Mouse (Mus musculus): Measurements from ENCODE around the gene Pdss2.

Gene Pdss2

DNA sequence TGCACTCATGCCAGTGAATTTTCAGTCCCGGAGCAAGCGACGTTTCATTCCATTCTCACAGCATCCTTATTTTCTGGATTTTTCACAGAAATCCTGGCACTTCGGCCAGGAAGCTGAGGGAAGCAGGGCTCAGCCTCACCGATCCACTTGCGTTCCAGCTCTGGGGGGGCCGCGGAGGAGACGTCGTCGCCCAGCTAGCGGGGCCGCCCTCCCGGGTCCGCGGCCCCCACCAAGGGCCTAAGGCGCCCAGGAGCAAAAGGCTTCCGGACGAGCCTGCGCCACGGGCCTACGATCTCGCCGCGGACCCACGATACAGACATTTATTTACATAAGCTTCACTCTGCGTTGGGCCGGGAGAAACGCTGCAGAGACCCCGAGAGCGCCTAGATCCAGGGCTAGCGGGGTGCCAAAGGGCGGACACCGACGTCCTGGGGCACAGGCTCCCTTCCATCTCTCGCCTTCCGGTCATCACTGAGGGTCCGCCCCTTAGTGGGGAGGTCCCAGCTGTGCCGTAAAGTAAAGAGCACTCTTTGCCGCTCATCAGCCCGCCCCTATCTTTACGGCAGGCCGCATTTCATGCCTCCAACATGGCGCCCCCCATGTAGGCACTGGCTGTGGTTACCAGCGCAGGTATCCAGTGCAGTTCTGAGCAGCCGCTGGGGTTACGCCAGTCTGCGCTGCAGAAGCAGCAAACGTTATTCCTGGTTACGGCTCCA, at the start of gene Pdss2:
Gene Pdss2 (plus strand): TSS at position 577 of the 716 bp plus-strand sequence.
- DNase-seq: peak; percentile 96

DNA sequence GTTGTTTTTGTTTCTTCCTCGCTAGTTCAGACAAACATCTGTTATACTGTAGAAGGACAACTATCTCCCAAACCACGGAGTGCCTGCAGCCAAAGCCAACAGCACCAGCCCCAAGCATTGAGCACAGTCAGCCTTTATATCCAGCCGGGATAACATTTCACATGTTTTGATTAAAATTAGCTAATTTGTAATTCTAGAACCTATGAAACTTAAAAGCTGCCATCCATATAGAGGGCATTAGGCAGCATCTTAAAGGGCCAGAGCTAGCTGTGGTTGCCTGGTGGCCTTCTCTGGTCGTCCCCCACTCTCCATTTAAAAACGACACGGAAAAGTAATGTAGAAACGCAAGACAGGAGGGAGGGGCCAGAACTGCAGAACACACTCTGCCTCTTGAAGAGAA, 49.2 kb upstream of the Pdss2 start:
- no peak for DNase-seq

DNA sequence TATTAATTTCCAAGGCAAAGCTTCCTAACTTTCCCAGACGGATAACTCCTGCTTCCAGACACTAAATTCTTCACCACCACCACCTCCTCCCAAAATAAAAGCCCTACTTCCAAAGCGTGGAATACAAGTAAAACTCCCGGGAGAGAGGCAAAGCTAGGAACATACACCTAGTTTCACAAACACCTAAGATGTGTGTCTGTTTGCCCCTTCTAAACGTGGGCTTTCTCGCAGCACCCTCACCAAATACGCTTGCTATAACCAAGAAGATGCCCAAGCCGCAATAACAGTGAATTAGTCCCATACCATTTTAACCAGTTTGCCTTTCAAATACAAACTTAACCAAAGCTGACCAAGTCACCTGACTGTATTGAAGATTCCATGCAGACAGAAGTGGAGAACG, 48.7 kb upstream of the Pdss2 start:
- no peak for DNase-seq

DNA sequence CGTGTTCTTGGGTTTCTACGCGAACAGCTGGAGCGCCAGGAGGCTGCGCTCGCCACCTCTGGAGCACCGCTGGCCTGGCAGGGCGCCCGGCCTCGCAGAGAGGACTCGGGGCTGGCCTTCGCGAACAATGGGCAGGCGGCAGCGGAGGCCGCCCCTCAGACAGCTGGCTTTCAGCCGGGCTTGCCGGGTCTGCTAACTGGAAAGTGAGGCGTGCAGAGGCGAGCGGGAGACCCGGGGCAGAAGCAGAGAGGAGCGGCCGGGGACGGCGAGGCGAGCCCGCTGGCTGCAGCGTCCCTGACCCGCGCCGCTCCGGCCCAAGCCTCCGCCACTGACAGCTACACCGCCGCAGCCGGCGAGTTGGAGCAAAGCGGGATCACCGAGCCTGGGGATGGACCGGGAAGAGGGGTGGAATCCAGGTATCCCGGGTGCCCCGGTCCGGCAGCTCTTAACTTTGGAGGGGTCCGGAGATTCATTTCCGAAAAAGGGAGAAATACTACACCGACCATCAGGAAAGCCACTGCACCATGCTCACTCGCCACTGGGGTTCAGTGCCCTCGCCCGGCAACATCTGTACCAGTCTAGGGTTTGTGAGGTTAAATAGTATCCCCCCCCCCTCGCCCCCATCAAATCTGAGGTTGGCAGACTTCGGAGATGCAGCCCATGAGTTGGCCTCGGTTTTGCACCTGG, 48.0 kb upstream of the Pdss2 start:
- DNase-seq: peak; percentile 35

DNA sequence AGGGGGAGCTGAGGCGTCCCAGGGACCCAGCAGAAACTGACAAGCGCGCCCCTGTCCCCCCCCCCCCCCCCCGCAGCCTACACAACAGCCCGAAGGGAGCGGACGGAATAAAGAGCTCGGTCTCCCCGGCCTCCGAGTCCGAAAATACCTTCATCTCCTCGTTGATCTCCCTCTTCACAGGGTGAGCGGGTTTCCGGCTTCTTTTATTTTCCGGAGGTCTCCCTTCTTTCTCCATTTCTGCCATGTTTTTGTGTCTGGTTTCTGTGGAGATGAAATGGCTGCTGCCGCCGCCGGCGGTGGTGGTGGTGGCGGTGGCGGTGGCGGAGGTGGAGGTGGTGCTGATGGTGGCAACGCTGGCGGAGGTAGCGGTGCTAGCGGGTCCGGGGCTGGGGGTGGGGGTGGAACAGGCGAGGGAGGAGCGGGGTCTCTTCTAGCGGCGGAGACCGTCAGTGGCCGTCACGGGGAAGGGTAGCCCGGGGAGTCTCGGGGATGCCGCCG, 47.4 kb upstream of the Pdss2 start:
- DNase-seq: no peak

DNA sequence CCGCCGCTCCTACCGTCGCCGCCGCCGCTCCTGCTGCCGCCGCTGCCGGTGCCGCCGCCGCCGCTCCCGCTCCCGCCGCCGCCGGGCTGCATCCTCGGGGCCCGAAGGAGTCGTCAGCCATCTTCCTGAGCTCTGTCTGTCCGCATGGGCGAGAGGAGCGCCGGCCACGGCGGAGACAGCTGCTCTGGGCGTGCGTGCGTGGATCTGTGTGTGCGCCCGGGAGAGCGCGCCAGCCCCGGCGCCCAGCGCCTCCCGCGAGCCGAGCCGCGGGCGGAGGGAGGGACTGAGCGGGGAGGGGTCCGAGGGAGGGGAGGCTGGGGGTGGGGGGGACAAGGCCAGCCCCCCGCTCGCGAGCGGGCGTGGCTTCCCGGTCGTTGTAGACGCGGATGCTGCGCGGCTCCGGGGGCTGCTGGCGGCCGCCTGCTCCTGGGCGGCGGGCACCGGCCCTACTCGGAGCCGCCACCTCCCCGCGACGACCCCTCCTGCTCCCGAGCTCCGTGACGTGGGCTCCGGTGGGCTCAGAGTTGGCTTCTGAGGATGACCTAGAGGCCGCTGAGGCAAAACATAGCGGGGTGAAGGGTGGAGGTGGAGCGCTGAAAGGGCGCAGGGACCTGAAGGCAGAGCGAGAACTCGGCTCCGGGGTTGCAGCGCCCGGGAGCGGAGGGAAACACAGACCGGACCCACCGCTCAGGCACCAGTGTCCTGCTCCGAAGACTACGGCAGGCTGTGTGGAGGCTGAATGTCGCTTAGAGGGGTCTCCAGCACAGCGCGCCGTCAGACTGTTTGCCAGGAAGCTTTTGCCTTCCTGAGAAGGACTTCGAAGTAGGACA, 46.7 kb upstream of the Pdss2 start, which contains the start of the genes Sobp and 9030612E09Rik:
Gene Sobp (minus strand): TSS at position 205 of the 830 bp plus-strand sequence.
Gene 9030612E09Rik (plus strand): TSS at position 379 of the 830 bp plus-strand sequence.
- DNase-seq: peak; percentile 81

DNA sequence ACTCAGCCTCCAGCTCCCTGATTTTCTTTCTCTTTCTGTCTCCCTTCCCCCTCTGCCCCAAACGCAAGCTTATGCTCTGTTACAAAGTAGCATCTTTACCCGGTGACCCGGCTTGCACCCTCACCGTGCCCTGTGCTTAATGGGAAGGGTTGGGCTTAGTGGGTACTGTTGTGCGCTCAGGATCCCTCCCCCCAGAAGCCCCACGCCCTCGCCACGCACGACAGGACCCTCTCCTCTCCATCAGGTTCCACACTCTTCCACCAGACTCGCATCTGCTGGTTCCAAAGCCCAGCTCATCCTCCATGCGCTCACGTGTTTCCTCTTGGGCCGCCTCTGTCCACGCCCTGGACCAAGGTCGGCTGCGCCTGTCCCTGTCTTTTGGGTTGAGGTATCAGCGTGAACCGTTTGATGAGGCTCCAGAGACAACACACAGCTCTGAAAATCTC, 46.1 kb upstream of the Pdss2 start:
- DNase-seq: no peak

DNA sequence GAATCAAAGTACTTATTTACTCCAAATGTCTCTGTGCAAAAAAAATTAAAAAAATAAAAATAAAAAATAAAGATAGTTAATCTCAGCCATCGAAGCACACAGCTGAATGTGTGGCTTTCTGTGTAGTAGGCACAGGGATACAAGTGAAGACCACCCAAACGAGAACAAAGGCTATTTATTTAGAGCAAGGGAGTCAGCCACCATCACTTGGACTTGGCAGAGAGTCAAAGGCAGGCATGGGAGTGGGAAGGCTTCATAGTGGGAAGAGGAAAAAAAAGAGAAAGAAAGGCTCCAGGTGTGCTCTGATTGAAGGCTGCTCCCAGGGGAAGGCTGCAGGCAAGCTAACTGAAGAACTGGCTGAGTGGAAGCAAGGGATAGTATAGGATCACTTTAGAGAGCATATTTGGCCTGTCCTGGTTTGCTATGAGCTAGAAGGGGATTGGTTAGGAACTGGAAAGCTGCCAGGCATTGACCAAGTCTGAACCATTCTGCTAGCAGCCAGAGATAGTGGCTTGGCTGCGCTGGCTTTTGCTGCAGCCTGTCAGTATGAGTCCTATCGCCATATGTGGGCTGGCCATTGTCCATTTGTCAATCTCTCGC, 40.9 kb upstream of the Pdss2 start:
- DNase-seq: no peak

DNA sequence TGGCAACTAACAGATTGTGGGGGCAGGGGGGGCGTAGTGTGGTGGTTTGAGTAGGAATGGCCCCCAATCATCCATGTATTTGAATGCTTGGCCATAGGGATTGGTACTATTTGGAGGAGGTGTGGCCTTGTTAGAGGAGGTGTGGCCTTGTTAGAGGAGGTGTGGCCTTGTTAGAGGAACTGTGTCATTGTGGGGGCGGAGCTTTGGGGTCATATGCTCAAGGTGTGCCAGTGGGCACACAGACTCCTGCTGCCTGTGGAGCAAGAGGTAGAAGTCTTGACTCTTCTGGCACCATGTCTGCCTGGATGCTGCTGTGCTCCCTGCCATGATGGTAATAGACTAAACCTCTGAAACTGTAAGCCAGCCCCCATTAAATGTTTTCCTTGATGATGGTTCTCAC, 21.1 kb upstream of the Pdss2 start:
- no peak for DNase-seq

DNA sequence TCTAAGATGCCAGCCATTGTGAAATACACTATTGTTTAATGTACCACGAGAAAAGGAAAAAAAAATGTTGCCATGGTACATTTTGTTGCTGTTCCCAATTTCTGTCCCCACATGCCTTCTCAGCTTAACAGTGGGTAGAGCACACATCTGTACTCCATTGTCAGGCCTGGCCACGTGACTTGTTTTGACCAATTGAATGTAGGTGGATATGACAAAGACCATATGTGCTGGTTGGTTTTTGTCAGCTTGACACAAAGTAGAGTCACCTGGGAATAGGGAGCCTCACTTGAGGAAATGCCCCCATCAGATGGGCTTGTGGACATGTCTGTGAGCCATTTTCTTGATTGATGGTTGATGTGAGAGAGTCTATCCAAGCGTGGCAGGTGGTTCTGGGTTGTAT, 17.4 kb upstream of the Pdss2 start:
- DNase-seq: no peak

DNA sequence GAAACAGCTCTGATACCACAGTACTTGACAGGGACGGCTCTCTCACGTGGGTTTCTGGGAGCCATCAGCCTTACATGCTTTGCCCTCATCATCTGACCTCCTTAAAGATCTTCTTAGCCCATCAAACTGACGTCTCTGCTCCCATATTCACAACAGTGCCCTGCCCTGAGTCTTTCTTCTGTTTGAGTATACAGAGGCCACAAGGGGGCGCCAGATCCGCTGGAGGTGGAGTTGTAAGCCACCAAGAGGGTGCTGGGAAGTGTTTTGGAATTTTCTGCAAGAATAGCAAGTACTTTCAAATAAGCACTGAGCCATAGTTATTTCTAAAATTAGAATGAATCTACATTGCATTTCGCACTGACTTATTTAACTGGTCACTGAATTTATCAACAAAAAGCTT, 9.4 kb upstream of the Pdss2 start:
- no peak for DNase-seq

DNA sequence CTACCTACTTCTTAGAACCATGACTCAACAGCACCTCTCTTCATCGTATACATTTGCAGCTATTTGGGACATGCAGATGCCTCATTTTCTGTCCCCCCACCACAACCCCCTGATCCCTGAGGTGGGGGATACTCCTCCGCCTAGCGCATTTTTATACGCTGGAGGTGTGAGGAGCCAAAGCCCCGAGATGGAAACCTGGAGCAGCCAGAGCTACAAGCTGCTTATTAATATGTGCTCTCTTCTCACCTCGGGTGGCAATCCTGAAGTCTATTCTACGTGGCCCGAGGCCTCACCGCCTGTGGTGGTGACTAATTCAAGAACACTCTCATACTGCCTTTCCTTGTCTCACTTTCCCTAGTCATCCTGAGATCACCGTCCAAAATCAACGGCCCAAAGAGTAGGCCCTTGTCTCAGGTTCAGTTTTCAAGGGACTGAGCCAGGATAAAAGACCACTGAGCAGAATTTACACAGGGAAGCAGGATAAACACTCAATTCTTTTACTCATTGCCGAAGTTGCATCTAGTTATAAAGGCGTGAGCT, 3.9 kb upstream of the Pdss2 start:
- DNase-seq: no peak

DNA sequence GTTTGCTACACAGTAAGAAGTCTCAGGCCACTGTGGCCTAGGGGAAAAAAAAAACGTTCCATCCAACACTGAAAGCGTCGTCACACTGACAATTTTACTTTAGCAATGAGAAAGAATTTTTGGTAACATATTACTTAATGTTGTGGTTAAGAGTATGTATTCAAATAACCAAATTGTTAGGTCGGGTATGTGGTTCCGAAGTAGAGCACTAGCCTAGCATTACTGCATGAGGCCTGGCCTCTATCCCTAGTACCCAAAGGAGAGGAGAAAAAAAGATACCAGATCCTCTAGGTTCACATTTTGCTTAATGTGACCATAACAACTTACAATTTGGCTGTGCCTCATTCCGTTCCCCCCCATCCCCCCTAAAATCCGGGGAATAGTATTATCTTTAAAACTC, 807 bp upstream of the Pdss2 start:
- no peak for DNase-seq

DNA sequence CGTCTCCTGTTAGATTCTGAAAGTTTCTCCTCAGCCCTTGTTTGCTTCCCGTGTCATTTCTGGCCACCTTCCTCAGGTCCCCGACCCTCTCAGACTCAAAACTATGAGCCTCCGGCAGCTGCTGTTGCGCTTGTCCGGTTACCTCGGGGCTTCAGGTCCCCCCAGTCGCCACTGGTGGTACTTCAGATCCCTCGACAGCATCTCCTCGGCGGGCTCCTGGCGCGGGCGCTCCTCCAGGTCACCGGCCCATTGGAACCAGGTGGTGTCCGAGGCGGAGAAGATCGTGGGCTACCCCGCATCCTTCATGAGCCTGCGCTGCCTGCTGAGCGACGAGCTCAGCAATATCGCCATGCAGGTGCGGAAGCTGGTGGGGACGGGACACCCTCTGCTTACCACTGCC, 373 bp downstream of the Pdss2 start:
- no peak for DNase-seq

DNA sequence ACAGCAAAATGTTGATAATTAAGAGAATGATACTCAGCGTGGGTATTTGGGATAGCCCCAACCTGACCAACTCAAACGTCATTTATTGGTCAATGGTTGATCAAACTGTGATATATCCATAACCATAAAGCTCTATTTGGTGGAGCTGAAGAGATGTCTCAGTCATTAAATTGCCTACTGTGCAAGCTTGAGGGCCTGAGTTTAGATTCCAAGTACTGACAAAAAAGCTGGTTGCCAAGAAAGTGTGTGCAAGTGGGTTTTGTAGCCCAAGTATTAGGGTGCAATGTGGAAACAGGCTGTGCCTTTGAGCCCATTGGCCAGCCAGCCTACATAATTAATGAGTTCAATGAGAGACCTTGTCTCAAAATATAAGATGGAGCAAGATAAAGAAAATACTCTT, 2.1 kb downstream of the Pdss2 start:
- DNase-seq: no peak

DNA sequence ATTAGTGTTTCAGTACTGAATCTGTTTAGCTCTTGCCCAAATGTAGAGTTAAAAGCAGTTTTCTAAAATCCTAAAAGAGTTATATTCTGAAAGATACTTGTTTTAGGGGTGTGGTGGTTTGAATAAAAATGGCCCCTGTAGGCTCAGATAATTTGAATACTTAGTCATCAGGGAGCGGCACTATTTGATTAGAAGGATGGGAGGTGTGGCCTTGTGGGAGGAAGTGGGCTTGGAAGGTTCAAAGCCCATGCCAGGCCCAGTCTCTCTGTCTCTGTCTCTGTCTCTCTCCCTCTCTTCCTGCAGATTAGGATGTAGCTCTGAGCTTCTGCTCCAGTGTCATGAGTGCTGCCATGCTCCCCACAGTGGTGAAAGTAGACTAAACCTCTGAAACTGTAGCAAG, 5.1 kb downstream of the Pdss2 start:
- no peak for DNase-seq

DNA sequence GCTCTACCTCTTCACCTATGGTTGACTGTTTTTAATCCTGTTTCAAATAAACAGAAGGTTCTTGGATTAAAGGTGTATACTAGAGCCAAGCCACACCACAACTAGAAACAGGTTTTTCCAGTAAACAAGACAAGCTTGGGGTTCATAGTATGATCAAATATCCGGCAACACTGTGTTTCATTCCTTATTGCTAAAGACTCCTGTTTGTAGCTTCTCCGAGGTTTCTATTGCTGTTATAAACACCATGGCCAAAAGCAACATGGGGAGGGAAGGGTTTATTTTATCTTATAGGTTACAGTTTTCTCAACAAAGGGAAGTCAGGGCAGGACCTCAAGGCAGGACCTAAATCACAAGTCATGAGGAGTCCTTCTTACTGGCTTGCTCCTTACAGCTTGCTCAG, 8.0 kb downstream of the Pdss2 start:
- no peak for DNase-seq

DNA sequence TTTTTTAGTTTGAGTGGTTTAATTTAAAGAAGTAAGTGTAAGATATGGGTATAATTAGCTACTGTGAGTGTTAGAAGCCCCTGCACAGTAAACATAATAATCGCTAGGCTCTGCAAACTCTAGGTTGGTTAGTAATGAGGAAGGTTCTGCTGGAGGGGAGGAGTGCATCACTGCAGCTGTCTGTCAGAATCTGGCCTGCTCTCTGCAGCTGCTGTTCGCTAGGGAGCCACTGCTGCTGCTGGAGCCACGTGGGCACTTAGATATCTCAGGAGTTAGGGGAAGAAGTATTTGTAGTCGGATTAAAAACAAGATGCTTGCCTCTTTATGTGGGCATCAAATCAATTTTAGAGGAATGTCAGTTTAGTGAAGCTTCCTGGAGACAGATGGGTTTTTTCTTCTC, 13.2 kb downstream of the Pdss2 start:
- no peak for DNase-seq

DNA sequence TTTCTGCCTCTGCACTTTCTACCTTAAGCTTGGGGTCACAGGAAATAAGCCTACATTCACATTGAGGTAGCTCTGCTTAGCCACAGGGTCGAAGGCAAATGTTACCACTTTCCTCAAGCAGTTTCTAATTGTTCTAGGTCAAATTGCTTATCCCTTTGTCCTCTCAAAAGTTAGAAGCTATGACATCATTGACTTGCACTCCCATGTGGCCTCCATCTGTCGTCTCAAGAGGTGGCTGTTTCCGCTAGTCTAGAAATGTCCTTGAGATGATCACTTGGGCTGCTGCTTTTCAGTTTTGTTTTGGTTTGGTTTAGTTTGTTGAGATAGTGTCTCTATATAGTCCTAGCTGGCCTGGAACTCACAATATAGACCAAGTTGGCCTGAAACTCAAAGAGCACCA, 13.7 kb downstream of the Pdss2 start:
- DNase-seq: no peak

DNA sequence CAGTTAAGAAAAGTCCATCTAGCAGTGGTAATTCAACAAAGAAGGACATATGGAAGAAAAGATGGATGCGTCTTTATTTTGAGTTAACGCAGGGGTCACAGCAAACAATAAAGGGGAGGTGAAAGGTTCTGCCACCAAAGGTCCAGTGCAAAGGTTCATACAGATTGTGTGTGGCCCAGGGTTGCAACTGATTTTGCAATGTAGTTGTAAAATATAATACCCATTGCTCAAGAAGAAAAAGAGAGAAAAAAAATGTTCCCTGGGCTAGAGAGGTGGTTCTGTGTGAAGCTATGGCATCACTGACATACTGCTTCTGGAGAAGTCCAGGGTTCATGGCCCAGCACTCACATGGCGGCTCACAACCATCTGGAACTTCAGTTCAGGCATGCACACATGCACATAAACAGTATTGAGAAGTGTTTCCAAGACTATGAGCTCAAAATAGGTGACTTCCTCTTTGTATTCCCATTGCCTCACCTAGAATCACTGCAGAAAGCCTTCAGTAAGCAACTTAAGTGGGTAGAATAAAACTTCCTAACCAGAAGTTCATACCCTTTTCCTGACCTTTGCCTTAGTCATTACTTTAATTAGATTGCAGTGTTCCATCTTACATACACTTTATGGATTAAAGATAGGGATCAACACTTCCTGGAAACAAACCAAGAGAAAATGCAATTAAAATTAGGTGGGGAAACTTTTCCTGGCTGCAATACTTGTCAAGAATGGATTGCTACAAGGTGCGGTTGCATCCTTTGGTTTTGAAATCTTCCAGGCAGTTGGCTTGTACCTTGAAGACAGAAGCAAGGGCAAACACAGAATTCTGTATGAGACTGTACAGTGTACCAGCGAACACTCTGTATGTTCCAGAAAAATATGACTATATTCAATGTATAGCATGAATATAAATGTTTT, 14.7 kb downstream of the Pdss2 start:
- no peak for DNase-seq

DNA sequence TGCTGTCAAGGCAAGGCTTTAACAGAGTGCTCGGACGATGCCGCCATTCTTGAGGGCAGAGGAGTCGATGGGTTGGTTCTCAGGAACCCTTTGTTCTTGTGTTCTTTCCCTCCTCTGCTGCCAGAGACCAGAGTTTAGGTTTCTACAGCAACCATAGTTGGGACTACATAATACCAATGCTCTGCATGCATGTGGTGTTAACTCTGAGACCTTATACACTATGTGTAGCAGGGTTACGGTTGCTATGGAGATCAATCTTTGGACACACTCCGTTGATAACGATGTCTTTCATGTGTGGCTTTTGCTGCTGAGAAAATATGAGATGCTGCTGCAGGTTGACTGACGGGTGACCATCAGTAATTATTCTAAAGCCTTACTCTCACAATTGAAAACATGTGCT, 20.9 kb downstream of the Pdss2 start:
- no peak for DNase-seq
